Mouse (Mus musculus) myocyte (in vitro differentiated cells): ENCODE measurements around the gene Ccl5.

Source experiments
- E2F4 ChIP-seq: IDR thresholded peaks from one replicate; pipeline ENCODE4 v1.6.1; 2011; ENCODE audit warnings: mild to moderate bottlenecking, control low read depth, moderate library complexity; ENCODE audit not compliant: insufficient read depth
- MYOG ChIP-seq, 3 experiments: IDR thresholded peaks; one replicate each; pipeline ENCODE4 v1.6.1; 2011; ENCODE audit warnings: control low read depth in 2 of 3, low read depth in 2 of 3, mild to moderate bottlenecking in 2 of 3; ENCODE audit not compliant: insufficient read length in 2 of 3, control insufficient read depth in 1 of 3, insufficient read depth in 1 of 3
- POLR2A ChIP-seq: IDR thresholded peaks from one replicate; pipeline ENCODE4 v1.6.1; 2011; ENCODE audit warnings: low read depth, mild to moderate bottlenecking, control low read depth, moderate library complexity; ENCODE audit not compliant: insufficient read length
- POLR2AphosphoS2 ChIP-seq: IDR thresholded peaks from one replicate; pipeline ENCODE4 v1.6.1; 2011; ENCODE audit warnings: low read depth, control low read depth; ENCODE audit not compliant: insufficient read length
- SRF ChIP-seq: IDR thresholded peaks from one replicate; pipeline ENCODE4 v1.6.1; 2011; ENCODE audit warnings: low read depth; ENCODE audit not compliant: control insufficient read depth, insufficient read length
- TCF12 ChIP-seq: IDR thresholded peaks from one replicate; pipeline ENCODE4 v1.6.1; 2011; ENCODE audit warnings: mild to moderate bottlenecking, control low read depth; ENCODE audit not compliant: poor library complexity, insufficient read depth, severe bottlenecking
- USF1 ChIP-seq: IDR thresholded peaks from one replicate; pipeline ENCODE4 v1.6.1; 2011; ENCODE audit warnings: low read depth, mild to moderate bottlenecking, control low read depth, moderate library complexity

DNA sequence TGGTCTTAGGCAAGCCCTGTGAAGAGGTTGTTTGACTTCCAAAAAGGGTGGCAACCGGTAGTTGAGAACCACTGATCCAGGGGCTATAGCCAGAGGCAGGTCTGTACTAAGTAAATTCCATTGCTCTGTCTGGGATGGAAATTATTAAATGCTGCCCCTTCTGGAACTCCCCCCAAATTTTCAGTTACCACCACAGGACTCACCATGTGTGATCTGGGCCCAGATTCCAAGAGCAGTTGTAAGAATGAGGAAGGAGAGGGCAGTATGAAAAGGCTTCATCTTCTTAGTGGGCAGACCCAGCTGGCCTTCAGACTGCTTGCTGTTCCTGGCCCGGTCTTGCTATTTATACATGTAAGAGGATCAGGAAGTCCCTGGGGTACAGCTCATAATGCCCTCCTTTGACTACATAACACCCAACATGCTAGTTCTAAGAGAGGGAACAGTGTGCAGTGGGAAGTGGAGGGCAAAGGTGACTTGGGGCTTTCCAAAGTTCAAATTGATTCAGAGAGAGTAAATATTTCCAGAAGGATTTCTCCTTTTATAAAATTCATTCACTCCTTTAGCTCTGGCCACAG, 48.0 kb upstream of the Ccl5 start, which contains the start of gene Ccl9:
- TF ChIP-seq SRF (no peak), POLR2A (no peak), MYOG (IDR thresholded peaks at IDR 0.05; ENCODE audit: control insufficient read depth in 1 of 3, insufficient read depth in 1 of 3, insufficient read length in 2 of 3, low read depth in 2 of 3) (no peak), E2F4 (no peak), POLR2AphosphoS2 (no peak), TCF12 (no peak), USF1 (no peak)
